Mouse (Mus musculus): ENCODE data around the gene Ldb2. TPM values are rescaled to one million over a fixed set of nuclear protein-coding genes. Genes with fewer than 3 reads are reported as not detected.

Gene Ldb2
- polyA plus RNA-seq, 2 experiments: 59.5 to 64.4 TPM

GRCm38 (mm10) chr5:44579899-44580459, 219.5 kb downstream of the Ldb2 start:
- Histone ChIP-seq H3K36me3 (ENCODE audit: control insufficient read depth, insufficient read depth, low read length) (no peaks in the 10 kb centered on the region), H3K9me3 (ENCODE audit: control insufficient read depth, low read length) (no peaks in the 10 kb centered on the region), H3K9ac (ENCODE audit: low read depth, low read length, severe bottlenecking) (no peak overlapping the region), H3K4me3 (replicated peaks; ENCODE audit: low read length) (no peak overlapping the region), H3K4me1 (ENCODE audit: control insufficient read depth, insufficient read depth, low read length) (peaks cover 29% of the 10 kb centered on the region), H3K4me2 (replicated peaks; ENCODE audit: low read depth, low read length, severe bottlenecking) (no peak overlapping the region), H3K27me3 (ENCODE audit: control insufficient read depth, insufficient read depth, low read length) (no peaks in the 10 kb centered on the region), H3K27ac (replicated peaks; ENCODE audit: low read depth, low read length) (no peak overlapping the region)
- DNase-seq (ENCODE audit: low spot score) (no peak), ATAC-seq (ENCODE audit: low FRiP score, low read depth) (no peak)
- no peak for TF ChIP-seq POLR2A (IDR thresholded peaks at IDR 0.05; ENCODE audit: borderline replicate concordance, extremely low read depth, insufficient read depth, insufficient read length)
- WGBS: 35% methylated on average over 10 of the region's 10 CpGs

GRCm38 (mm10) chr5:44576682-44577349, 222.7 kb downstream of the Ldb2 start:
- H3K36me3 ChIP-seq (ENCODE audit: control insufficient read depth, insufficient read depth, low read length): no peaks in the 10 kb centered on the region
- H3K9me3 ChIP-seq (ENCODE audit: control insufficient read depth, low read length): no peaks in the 10 kb centered on the region
- no peaks in the 10 kb centered on the region for H3K27me3 ChIP-seq (ENCODE audit: control insufficient read depth, insufficient read depth, low read length)
- TF ChIP-seq POLR2A (IDR thresholded peaks at IDR 0.05; ENCODE audit: borderline replicate concordance, extremely low read depth, insufficient read depth, insufficient read length): no peak
- no peak overlapping the region for H3K4me2 ChIP-seq (replicated peaks; ENCODE audit: low read depth, low read length, severe bottlenecking)
- H3K4me3 ChIP-seq (replicated peaks; ENCODE audit: low read length): no peak overlapping the region
- no peak overlapping the region for H3K9ac ChIP-seq (ENCODE audit: low read depth, low read length, severe bottlenecking)
- WGBS: 55% methylated on average over 2 of the region's 2 CpGs
- H3K27ac ChIP-seq (replicated peaks; ENCODE audit: low read depth, low read length): no peak overlapping the region
- peaks cover 24% of the 10 kb centered on the region for H3K4me1 ChIP-seq (ENCODE audit: control insufficient read depth, insufficient read depth, low read length)
- no peak for ATAC-seq (ENCODE audit: low FRiP score, low read depth)
- DNase-seq (ENCODE audit: low spot score): no peak

- ATAC-seq (ENCODE audit: low FRiP score, low read depth) (no peak), DNase-seq (ENCODE audit: low spot score) (no peak)
- Histone ChIP-seq H3K36me3 (ENCODE audit: control insufficient read depth, insufficient read depth, low read length) (no peaks in the 10 kb centered on the region), H3K4me1 (ENCODE audit: control insufficient read depth, insufficient read depth, low read length) (peaks cover 17% of the 10 kb centered on the region), H3K4me2 (replicated peaks; ENCODE audit: low read depth, low read length, severe bottlenecking) (no peak overlapping the region), H3K27me3 (ENCODE audit: control insufficient read depth, insufficient read depth, low read length) (no peaks in the 10 kb centered on the region), H3K27ac (replicated peaks; ENCODE audit: low read depth, low read length) (no peak overlapping the region), H3K9ac (ENCODE audit: low read depth, low read length, severe bottlenecking) (no peak overlapping the region), H3K4me3 (replicated peaks; ENCODE audit: low read length) (no peak overlapping the region), H3K9me3 (ENCODE audit: control insufficient read depth, low read length) (no peaks in the 10 kb centered on the region)
- no peak for TF ChIP-seq POLR2A (IDR thresholded peaks at IDR 0.05; ENCODE audit: borderline replicate concordance, extremely low read depth, insufficient read depth, insufficient read length)
- WGBS: 93% methylated on average over 1 of the region's 1 CpGs
Measured at GRCm38 (mm10) chr5:44574681-44575080, 224.8 kb downstream of the Ldb2 start.

- 39% methylated on average over 11 of the region's 11 CpGs for WGBS
- no peaks in the 10 kb centered on the region for H3K36me3 ChIP-seq (ENCODE audit: control insufficient read depth, insufficient read depth, low read length)
- no peaks in the 10 kb centered on the region for H3K27me3 ChIP-seq (ENCODE audit: control insufficient read depth, insufficient read depth, low read length)
- no peak overlapping the region for H3K4me2 ChIP-seq (replicated peaks; ENCODE audit: low read depth, low read length, severe bottlenecking)
- no peaks in the 10 kb centered on the region for H3K9me3 ChIP-seq (ENCODE audit: control insufficient read depth, low read length)
- no peak overlapping the region for H3K9ac ChIP-seq (ENCODE audit: low read depth, low read length, severe bottlenecking)
- ATAC-seq (ENCODE audit: low FRiP score, low read depth) (peak; percentile 77), DNase-seq (ENCODE audit: low spot score) (peak; percentile 48)
- peaks cover 16% of the 10 kb centered on the region for H3K4me1 ChIP-seq (ENCODE audit: control insufficient read depth, insufficient read depth, low read length)
- no peak for TF ChIP-seq POLR2A (IDR thresholded peaks at IDR 0.05; ENCODE audit: borderline replicate concordance, extremely low read depth, insufficient read depth, insufficient read length)
- peak overlapping the region; percentile 58; the same call in 1 of the 2 replicates for H3K27ac ChIP-seq (replicated peaks; ENCODE audit: low read depth, low read length)
- H3K4me3 ChIP-seq (replicated peaks; ENCODE audit: low read length): no peak overlapping the region
Measured at GRCm38 (mm10) chr5:44553765-44554352, 245.6 kb downstream of the Ldb2 start.

- DNase-seq (ENCODE audit: low spot score) (no peak), ATAC-seq (ENCODE audit: low FRiP score, low read depth) (no peak)
- no peaks in the 10 kb centered on the region for H3K27me3 ChIP-seq (ENCODE audit: control insufficient read depth, insufficient read depth, low read length)
- no peak overlapping the region for H3K4me3 ChIP-seq (replicated peaks; ENCODE audit: low read length)
- no peak overlapping the region for H3K9ac ChIP-seq (ENCODE audit: low read depth, low read length, severe bottlenecking)
- H3K9me3 ChIP-seq (ENCODE audit: control insufficient read depth, low read length): no peaks in the 10 kb centered on the region
- no peaks in the 10 kb centered on the region for H3K36me3 ChIP-seq (ENCODE audit: control insufficient read depth, insufficient read depth, low read length)
- no peak for TF ChIP-seq POLR2A (IDR thresholded peaks at IDR 0.05; ENCODE audit: borderline replicate concordance, extremely low read depth, insufficient read depth, insufficient read length)
- H3K4me1 ChIP-seq (ENCODE audit: control insufficient read depth, insufficient read depth, low read length): peaks cover 16% of the 10 kb centered on the region
- H3K27ac ChIP-seq (replicated peaks; ENCODE audit: low read depth, low read length): 0 out of 2 replicates have a peak overlapping the region, but pooled peaks have one; percentile 58
- no peak overlapping the region for H3K4me2 ChIP-seq (replicated peaks; ENCODE audit: low read depth, low read length, severe bottlenecking)
Measured at GRCm38 (mm10) chr5:44553155-44553554, 246.3 kb downstream of the Ldb2 start.

All from limb, embryonic 14.5 days (tissue).